Mouse (Mus musculus): ENCODE results near the gene Hcn1. TPM values are rescaled to one million over a fixed set of nuclear protein-coding genes. Genes with fewer than 3 reads are reported as not detected.

Hcn1 gene
- total RNA-seq (2017) = 0.12 TPM in 1 of 2 replicates, not detected in the other

- no peak for ATAC-seq (ENCODE audit: extremely low read depth, insufficient number of reproducible peaks, low FRiP score, poor library complexity, severe bottlenecking)
These were observed at the start of gene Hcn1 for GRCm38 (mm10) chr13:117602181-117602580. Gene Hcn1, plus strand, starts transcription at chr13:117602320.

DNA sequence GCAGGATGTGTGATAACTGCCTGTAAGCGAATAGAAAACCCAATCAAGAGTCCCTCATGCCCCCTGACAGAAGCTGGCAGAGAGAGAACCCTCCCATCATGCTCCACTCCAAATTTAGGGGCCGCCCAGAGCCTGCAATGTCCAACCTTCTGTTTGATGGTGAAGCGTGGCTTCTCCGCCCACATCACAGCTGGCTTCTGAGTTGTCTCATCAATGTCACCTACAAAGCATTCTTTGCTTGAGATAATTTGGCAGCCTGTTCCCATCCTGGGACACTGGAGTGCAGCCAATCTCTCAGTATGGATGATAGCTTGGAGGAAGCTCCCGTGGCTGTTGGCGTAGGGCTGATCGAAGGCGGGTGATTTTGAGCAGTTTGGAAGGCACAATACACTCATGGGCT is 34.9 kb upstream of the Hcn1 start:
- no peak for ATAC-seq (ENCODE audit: extremely low read depth, insufficient number of reproducible peaks, low FRiP score, poor library complexity, severe bottlenecking)

- no peak for ATAC-seq (ENCODE audit: extremely low read depth, insufficient number of reproducible peaks, low FRiP score, poor library complexity, severe bottlenecking)
These were observed 30.4 kb upstream of the Hcn1 start for GRCm38 (mm10) chr13:117571747-117572146.

- ATAC-seq (ENCODE audit: extremely low read depth, insufficient number of reproducible peaks, low FRiP score, poor library complexity, severe bottlenecking) = no peak
These were observed 7.5 kb upstream of the Hcn1 start for GRCm38 (mm10) chr13:117594494-117595182.

DNA sequence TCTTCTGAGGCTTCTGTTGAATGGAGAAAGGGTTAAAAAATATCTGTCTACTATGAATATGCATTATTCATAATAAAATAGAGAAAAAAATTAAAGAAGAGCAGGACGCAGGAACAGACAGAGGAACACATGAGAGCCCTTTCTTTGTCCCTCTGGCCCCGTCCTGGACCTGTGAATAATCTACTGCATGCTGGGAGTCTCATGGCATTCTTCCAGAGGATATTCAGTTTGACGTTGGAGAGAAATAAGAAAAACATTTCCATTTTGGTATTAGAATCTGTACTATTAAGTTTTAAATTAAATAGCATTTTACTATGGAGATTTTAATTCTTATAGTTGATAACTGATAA is 7.0 kb upstream of the Hcn1 start:
- no peak for ATAC-seq (ENCODE audit: extremely low read depth, insufficient number of reproducible peaks, low FRiP score, poor library complexity, severe bottlenecking)

DNA sequence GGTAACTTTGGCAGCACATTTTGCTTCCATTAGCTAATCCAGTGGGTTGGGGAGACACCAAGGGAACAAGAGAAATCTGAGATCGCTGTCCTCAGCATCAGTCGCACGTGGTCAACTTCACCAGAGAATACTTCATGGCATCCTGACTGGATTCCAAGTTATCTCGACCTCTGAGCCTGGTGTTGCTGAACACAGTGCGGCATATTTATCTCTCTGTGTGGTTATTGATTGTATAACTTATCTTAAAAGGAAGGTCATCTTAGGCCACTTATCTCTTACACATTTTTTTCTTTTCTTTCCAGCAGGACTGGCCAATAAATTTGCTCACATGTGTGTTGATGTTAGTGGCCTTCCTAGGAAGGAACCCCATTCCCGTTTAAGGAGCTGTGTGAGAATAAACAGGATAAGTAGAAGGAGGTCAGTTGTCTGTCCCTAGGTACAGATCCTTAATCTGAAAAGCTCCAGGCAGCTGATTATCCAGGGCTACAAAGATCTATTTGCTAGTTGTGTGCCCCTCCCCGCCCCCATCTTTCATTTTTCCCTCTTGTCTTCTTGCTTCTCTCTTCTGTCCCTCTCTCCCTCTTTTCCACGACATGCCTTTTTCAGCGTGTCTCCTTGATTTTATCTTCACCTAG is 672 bp upstream of the Hcn1 start:
- ATAC-seq (ENCODE audit: extremely low read depth, insufficient number of reproducible peaks, low FRiP score, poor library complexity, severe bottlenecking) = no peak

GRCm38 (mm10) chr13:117602617-117603358 is 668 bp downstream of the Hcn1 start:
- ATAC-seq (ENCODE audit: extremely low read depth, insufficient number of reproducible peaks, low FRiP score, poor library complexity, severe bottlenecking) = no peak

DNA sequence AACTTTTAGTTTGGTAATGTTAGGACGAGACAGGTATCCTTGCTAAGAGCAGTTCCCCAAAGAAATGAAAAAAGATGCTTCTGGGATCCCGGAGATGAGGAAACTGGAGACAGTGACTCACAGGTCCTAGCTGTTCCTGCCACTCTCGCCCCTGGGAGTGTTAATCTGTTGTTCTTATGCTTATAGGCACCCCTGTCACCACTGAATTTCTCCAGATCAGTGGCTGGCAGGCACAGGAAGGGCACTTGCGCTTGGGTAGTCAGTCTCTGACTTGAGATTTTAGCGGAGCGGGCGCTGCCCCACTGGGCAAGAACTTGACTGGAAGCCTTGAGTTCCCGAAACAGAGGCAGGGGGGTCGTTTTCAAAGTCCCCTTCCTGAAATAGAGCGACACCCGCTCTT is 1.3 kb downstream of the Hcn1 start:
- no peak for ATAC-seq (ENCODE audit: extremely low read depth, insufficient number of reproducible peaks, low FRiP score, poor library complexity, severe bottlenecking)

- ATAC-seq (ENCODE audit: extremely low read depth, insufficient number of reproducible peaks, low FRiP score, poor library complexity, severe bottlenecking) = no peak
These were observed 2.0 kb downstream of the Hcn1 start for GRCm38 (mm10) chr13:117604073-117604472.

DNA sequence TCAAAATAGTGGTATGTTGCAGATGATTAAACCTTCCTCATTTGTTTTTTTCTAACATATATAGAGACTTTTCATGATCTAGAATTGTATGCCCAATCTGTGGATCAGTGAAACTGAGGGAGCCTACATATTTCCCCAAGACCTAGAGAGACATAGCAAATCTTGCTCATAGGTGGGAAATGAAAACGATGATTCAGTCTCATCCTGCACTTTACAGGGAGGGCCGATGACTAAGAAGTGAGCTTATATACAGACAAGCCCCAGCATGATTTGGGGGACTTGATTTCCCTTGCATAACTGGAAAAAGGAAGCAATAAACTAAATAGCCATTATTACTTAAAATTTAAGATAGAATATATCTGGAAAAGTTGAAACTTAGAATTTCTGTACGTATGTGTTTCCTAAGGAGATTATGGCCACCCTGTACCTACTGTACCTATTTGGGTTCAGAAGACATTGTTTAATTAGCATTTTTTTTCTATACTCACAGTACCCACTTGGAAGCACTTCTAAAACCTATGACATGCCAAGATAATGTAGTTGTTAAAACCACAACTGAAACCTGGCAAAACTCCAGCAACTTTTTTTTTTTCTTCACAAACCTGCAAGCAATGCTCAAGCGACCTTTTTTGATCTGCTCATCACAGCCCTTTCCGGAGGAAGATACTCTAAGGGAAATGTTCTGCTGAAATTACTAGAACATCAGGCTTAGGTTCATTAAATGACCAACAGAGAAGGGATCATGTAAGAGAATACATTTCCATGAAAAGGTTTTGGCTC is 3.0 kb downstream of the Hcn1 start:
- no peak for ATAC-seq (ENCODE audit: extremely low read depth, insufficient number of reproducible peaks, low FRiP score, poor library complexity, severe bottlenecking)

DNA sequence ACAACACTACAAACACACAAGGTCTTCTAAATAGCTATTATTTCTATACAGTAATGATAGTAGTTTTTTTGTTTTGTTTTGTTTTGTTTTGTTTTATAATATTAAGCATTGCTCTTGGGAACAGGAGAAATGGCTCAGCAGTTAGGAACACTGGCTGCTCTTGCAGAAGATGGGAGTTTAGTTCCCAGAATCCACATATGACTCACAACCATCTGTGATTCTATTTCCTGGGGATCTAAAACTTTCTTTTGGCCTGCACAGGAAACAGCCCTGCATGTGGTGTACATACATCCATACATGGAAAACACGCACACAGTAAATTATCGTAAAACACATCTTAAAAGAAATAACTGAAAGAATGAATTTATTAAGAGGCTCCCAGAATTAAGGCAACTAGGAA is 9.8 kb downstream of the Hcn1 start:
- no peak for ATAC-seq (ENCODE audit: extremely low read depth, insufficient number of reproducible peaks, low FRiP score, poor library complexity, severe bottlenecking)

GRCm38 (mm10) chr13:117619544-117619943 is 17.4 kb downstream of the Hcn1 start:
- no peak for ATAC-seq (ENCODE audit: extremely low read depth, insufficient number of reproducible peaks, low FRiP score, poor library complexity, severe bottlenecking)

DNA sequence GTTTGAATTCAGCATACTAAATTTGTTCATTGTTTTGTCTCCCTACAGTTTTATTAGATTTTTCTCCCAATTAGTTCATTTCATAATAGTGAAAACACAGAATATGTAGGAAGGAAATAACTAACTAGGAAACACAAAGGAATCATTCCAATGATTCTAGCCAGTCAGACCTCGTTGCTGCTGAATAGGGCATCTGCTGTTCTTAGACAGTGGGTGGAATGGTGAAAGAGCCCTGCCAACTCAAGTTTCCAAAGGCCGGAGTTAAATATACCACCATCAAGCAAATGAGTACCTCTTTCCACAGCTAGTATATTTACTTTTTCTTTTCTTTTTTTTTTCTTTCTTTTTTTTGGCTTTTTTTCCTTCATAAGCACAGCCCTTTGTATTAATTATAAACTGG is 55.4 kb downstream of the Hcn1 start:
- no peak for ATAC-seq (ENCODE audit: extremely low read depth, insufficient number of reproducible peaks, low FRiP score, poor library complexity, severe bottlenecking)

- ATAC-seq (ENCODE audit: extremely low read depth, insufficient number of reproducible peaks, low FRiP score, poor library complexity, severe bottlenecking) = no peak
These were observed 56.5 kb downstream of the Hcn1 start for GRCm38 (mm10) chr13:117658414-117659175.

GRCm38 (mm10) chr13:117659511-117659910 is 57.4 kb downstream of the Hcn1 start:
- ATAC-seq (ENCODE audit: extremely low read depth, insufficient number of reproducible peaks, low FRiP score, poor library complexity, severe bottlenecking) = no peak

- ATAC-seq (ENCODE audit: extremely low read depth, insufficient number of reproducible peaks, low FRiP score, poor library complexity, severe bottlenecking) = no peak
These were observed 60.5 kb downstream of the Hcn1 start for GRCm38 (mm10) chr13:117662661-117663060.

GRCm38 (mm10) chr13:117669303-117669702 is 67.2 kb downstream of the Hcn1 start:
- ATAC-seq (ENCODE audit: extremely low read depth, insufficient number of reproducible peaks, low FRiP score, poor library complexity, severe bottlenecking) = no peak

DNA sequence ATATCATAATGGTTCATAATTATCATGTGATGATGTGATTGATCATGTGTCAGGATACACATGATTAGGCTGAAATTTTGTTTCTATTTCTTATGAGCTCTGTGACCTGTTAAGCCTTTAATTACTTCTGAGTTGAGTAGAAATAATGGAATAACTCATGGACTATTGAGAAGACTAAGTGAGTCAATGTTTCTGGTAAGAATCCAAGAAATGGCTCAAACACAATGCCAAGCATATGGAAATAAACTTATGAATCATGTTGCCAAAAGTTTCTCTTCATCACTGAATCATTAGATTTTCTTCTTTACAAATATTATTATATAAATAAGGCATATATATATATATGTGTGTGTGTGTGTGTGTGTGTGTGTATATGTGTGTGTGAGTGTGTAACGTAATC is 69.7 kb downstream of the Hcn1 start:
- ATAC-seq (ENCODE audit: extremely low read depth, insufficient number of reproducible peaks, low FRiP score, poor library complexity, severe bottlenecking) = no peak

- ATAC-seq (ENCODE audit: extremely low read depth, insufficient number of reproducible peaks, low FRiP score, poor library complexity, severe bottlenecking) = no peak
These were observed 74.3 kb downstream of the Hcn1 start for GRCm38 (mm10) chr13:117676418-117676817.
